Mouse (Mus musculus) lung, adult 2 months (tissue): Measurements from ENCODE around the gene Tbx2.

Experiments
- CTCF ChIP-seq: fragments of 200-500 bp; IDR thresholded peaks from 2 replicates; pipeline ENCODE4 v1.5.1; 2011; ENCODE audit warnings: mild to moderate bottlenecking, low read length, control low read depth; ENCODE audit not compliant: insufficient read depth
- POLR2A ChIP-seq: fragments of 200-500 bp; IDR thresholded peaks from 2 replicates; pipeline ENCODE4 v1.6.1; 2011; ENCODE audit warnings: low read depth, mild to moderate bottlenecking, control low read depth, low read length, borderline replicate concordance; ENCODE audit errors: extremely low read depth

DNA sequence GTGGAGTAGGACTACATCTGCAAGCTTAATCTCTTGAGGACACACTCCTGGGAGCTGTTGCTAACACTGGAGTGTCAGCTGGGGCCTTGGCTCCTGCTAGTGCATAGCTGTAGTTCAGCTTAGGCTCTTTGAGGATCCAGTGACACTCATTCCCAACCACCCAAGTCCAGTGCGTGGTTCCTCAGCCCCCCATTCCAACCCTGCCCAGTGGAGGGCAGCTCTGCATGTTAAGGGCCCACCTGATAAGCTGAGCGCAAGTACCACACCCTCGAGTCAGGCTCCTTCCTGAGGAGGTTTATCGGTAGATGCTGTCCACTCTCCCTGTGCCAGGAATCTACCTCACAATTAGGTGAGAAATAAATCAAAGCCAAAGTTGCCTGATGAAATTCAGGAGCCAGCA lies 32.9 kb upstream of the Tbx2 start:
- no peak for TF ChIP-seq POLR2A
- no peak for TF ChIP-seq CTCF
